ENCODE assay signal across 34 mouse cellular contexts in the genomic region with DNA sequence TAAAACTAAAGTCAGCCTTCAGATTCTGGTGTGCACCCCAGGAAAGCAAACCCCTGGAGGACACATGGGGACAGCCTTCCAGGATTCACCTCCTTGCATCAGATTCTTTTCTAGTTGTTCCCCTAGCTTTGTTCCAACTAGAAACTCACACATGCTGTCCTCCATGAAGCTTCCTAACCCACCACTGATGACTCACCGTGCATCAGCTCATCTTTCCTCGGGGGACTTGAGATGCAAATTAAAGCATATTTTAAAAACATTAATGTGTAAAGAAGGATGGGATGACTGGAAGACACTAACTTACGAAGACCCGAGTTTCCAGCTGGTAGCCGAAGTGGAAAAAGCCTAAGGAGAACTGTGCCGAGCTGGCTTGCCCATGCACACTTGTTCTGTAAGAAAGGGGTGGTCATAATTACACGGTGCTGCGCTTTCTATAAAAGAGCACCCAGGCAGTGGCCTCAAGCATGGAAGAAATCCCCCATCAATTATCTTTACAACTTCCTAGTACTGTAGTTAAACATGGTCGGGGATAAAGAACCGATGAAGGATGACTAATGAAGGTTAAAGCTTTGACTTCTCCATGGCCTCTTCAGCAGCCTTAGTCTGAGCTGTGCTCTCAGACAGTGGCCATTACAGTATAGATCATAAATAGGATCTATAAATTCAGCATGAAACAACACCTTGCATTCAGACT. TPM values are rescaled to one million over a fixed set of nuclear protein-coding genes. Genes with fewer than 3 reads are reported as not detected.
DNase-seq lines count a peak whose midpoint lies in the region; ATAC-seq and TF ChIP-seq lines count a peak whose summit lies in the region.
"Had no signal": no experiment of that assay in that cellular context is flagged by ENCODE, and none has a peak within 500 bp of the region (broad histone marks: within the 10 kb centered on the region; RNA-seq: fewer than 3 reads in every experiment).

No protein-coding gene starts in this region.

- ATAC-seq in heart, embryonic 11.5 days (replicated peaks; ENCODE audit: insufficient number of reproducible peaks, low FRiP score, low TSS enrichment), result no peak
- ATAC-seq in kidney, embryonic 16.5 days (ENCODE audit: low FRiP score, low TSS enrichment), result peak; percentile 79; the same call in 1 of the 2 replicates
- ATAC-seq in Patski, result peak; percentile 76
- ATAC-seq: CD4-positive, CD25-positive, alpha-beta regulatory T cell, adult 4 months; forebrain, postnatal 0 days; hindbrain, postnatal 0 days; intestine, embryonic 15.5 days; lung, postnatal 0 days had no signal

- H3K9ac ChIP-seq in heart, embryonic 11.5 days (ENCODE audit: low read depth, low read length), result no peak overlapping the region
- H3K9ac ChIP-seq in kidney, embryonic 16.5 days (replicated peaks; ENCODE audit: low read length), result no peak overlapping the region
- H3K9ac ChIP-seq: embryonic facial prominence, embryonic 13.5 days; forebrain, postnatal 0 days; hindbrain, embryonic 12.5 days; intestine, embryonic 15.5 days; limb, embryonic 15.5 days; liver, embryonic 13.5 days had no signal

- H3K9me3 ChIP-seq in heart, embryonic 11.5 days (replicated peaks; ENCODE audit: control insufficient read depth, low read length), result no peaks in the 10 kb centered on the region
- no peaks in the 10 kb centered on the region for H3K9me3 ChIP-seq in kidney, embryonic 16.5 days (ENCODE audit: low read length)
- H3K9me3 ChIP-seq: embryonic facial prominence, embryonic 13.5 days; forebrain, embryonic 10.5 days; heart, embryonic 10.5 days; hindbrain, embryonic 12.5 days; intestine, embryonic 15.5 days; limb, embryonic 10.5 days; limb, embryonic 15.5 days; liver, embryonic 13.5 days had no signal

- DNase-seq in heart, adult 11 months, result peak; percentile 53
- DNase-seq in kidney, adult 9 months, result no peak
- DNase-seq in 3T3-L1 (ENCODE audit: low read depth, low spot score) (peak; percentile 61), Patski (ENCODE audit: low read depth, low spot score) (peak; percentile 50)
- no peak for DNase-seq in left cerebral cortex, postnatal 14 days (ENCODE audit: low spot score in 2 of 2)
- DNase-seq in testis, postnatal 10 days (ENCODE audit: low spot score), result no peak
- DNase-seq: adrenal gland, postnatal 10 days; cerebellum, adult 11-12 months; cerebellum, adult 9-11 months; forebrain, postnatal 0 days; gastrocnemius, postnatal 14 days; heart, postnatal 36 days; layer of hippocampus, postnatal 36 days; liver, embryonic 13.5 days; lung, adult 18-20 months; lung, postnatal 4 days; midbrain, embryonic 14.5 days; right cerebral cortex, postnatal 4 days; thymus, adult 2 months; thymus, postnatal 36 days had no signal

- intact Hi-C loops in left cerebral cortex, postnatal 14 days (cut with DNase I), result no loop called here

- H3K36me3 ChIP-seq in heart, embryonic 11.5 days (ENCODE audit: control insufficient read depth, insufficient read depth, low read length), result no peaks in the 10 kb centered on the region
- H3K36me3 ChIP-seq in kidney, embryonic 16.5 days (ENCODE audit: insufficient read depth, low read length), result no peaks in the 10 kb centered on the region
- H3K36me3 ChIP-seq: embryonic facial prominence, embryonic 13.5 days; forebrain, embryonic 10.5 days; heart, embryonic 10.5 days; hindbrain, embryonic 12.5 days; intestine, embryonic 15.5 days; limb, embryonic 10.5 days; limb, embryonic 15.5 days; liver, embryonic 13.5 days had no signal

- in situ Hi-C loops in Patski (cut with MboI; ENCODE audit: low pct_unique_long_range_greater_than_20kb), result no loop called here

- no peak overlapping the region for H3K4me3 ChIP-seq in heart, embryonic 11.5 days (ENCODE audit: low read depth, low read length)
- no peak overlapping the region for H3K4me3 ChIP-seq in kidney, embryonic 16.5 days (ENCODE audit: low read length)
- H3K4me3 ChIP-seq: embryonic facial prominence, embryonic 13.5 days; forebrain, embryonic 10.5 days; heart, embryonic 10.5 days; hindbrain, embryonic 12.5 days; intestine, embryonic 15.5 days; limb, embryonic 10.5 days; limb, embryonic 15.5 days; liver, embryonic 13.5 days; megakaryocyte, embryonic 14.5 days had no signal

- no peaks in the 10 kb centered on the region for H3K27me3 ChIP-seq in heart, embryonic 11.5 days (ENCODE audit: control insufficient read depth, insufficient read depth, low read length)
- H3K27me3 ChIP-seq in kidney, embryonic 16.5 days (ENCODE audit: insufficient read depth, low read length), result no peaks in the 10 kb centered on the region
- no peaks in the 10 kb centered on the region for H3K27me3 ChIP-seq in Patski
- H3K27me3 ChIP-seq: embryonic facial prominence, embryonic 13.5 days; intestine, embryonic 15.5 days; limb, embryonic 15.5 days; liver, embryonic 13.5 days; megakaryocyte, embryonic 14.5 days had no signal

- no peak for TF ChIP-seq CTCF in Patski (IDR thresholded peaks at IDR 0.05)

- CTCF ChIA-PET in Patski (lab: Charles Lee), result interaction anchor here (0.7 to 3.3 kb wide), 8 partner anchors 9 to 182 kb away, joined by 3 to 20 read pairs (median 5); no protein-coding TSS in a partner anchor

- 82% methylated on average over 10 of the region's 10 CpGs for WGBS in heart, embryonic 11.5 days (ENCODE audit: insufficient replicate concordance)
- 30% methylated on average over 10 of the region's 10 CpGs for WGBS in kidney, embryonic 16.5 days

- no peaks in the 10 kb centered on the region for H3K4me1 ChIP-seq in heart, embryonic 11.5 days (ENCODE audit: control insufficient read depth, insufficient read depth, low read length)
- H3K4me1 ChIP-seq in kidney, embryonic 16.5 days (ENCODE audit: insufficient read depth, low read length), result peaks cover 7% of the 10 kb centered on the region; the same call in 1 of the 2 replicates
- H3K4me1 ChIP-seq: embryonic facial prominence, embryonic 13.5 days; heart, embryonic 10.5 days; intestine, embryonic 15.5 days; limb, embryonic 15.5 days; liver, embryonic 13.5 days had no signal

- H3K27ac ChIP-seq in heart, embryonic 11.5 days (ENCODE audit: low read depth, low read length), result no peak overlapping the region
- H3K27ac ChIP-seq in kidney, embryonic 16.5 days (ENCODE audit: low read length), result 0 out of 2 replicates have a peak overlapping the region, but pooled peaks have one; percentile 45
- H3K27ac ChIP-seq: embryonic facial prominence, embryonic 13.5 days; forebrain, embryonic 10.5 days; heart, embryonic 10.5 days; hindbrain, embryonic 12.5 days; hindbrain, postnatal 0 days; intestine, embryonic 15.5 days; limb, embryonic 10.5 days; limb, embryonic 15.5 days; liver, embryonic 13.5 days; stomach, postnatal 0 days had no signal

- no peak overlapping the region for H3K4me2 ChIP-seq in heart, embryonic 11.5 days
- H3K4me2 ChIP-seq in kidney, embryonic 16.5 days (replicated peaks; ENCODE audit: low read depth, low read length), result no peak overlapping the region
- H3K4me2 ChIP-seq: embryonic facial prominence, embryonic 13.5 days; hindbrain, embryonic 12.5 days; intestine, embryonic 15.5 days; limb, embryonic 15.5 days; liver, embryonic 13.5 days had no signal

- POLR2A ChIA-PET in Patski (lab: Charles Lee), result no interaction called here

RNA-seq across cellular contexts. Expression of a gene that starts 10.6 kb away (rescaled TPM):
- 1.1 and 1.3 TPM in 2 replicates for polyA plus RNA-seq in heart, embryonic 11.5 days (2014; fragmentation: Nextera tagmentation; extraction: Ambion mirVana)
- 11.1 and 13.2 TPM in 2 replicates for polyA plus RNA-seq in kidney, embryonic 16.5 days (2015; fragmentation: Nextera tagmentation; extraction: Ambion mirVana)
- 39.7 TPM for polyA plus RNA-seq in Patski (2021)
- total RNA-seq in left cerebral cortex, postnatal 14 days (2021), result 1 to 10 TPM; 3.5 to 4.1 TPM
- polyA plus RNA-seq: CD4-positive, CD25-positive, alpha-beta regulatory T cell, adult 4 months had no signal

Comparison
In these comparisons a context has a peak if more than half of its experiments do, and no peak if none do; other contexts are left out.
1. DNase-seq: peak in heart, adult 11 months (single experiment), 3T3-L1 (single experiment) and Patski (single experiment); none in kidney, adult 9 months (single experiment), left cerebral cortex, postnatal 14 days (0 of 2) and testis, postnatal 10 days (single experiment).